Mouse (Mus musculus) heart, embryonic 15.5 days (tissue): ENCODE measurements around the gene Vmn1r14. TPM values are rescaled to one million over a fixed set of nuclear protein-coding genes. Genes with fewer than 3 reads are reported as not detected.
"Not testable (repeated sequence)": the region's sequence is repeated elsewhere in the genome, so short reads cannot be mapped to it uniquely, and the experiment has no call there.

Experiments used
- ATAC-seq: fragments of 200-750 bp; cut with Nextera tagmentation; replicated peaks from 2 replicates; pipeline ENCODE4 v1.8.0; 2017; ENCODE audit warnings: low read depth, moderate TSS enrichment; ENCODE audit not compliant: insufficient number of reproducible peaks, insufficient read depth, low FRiP score
- H3K27ac ChIP-seq: fragments of 300-500 bp; sonication (generic); 2 replicates; pipeline ENCODE4 v1.5.1; 2015; ENCODE audit warnings: mild to moderate bottlenecking, inconsistent platforms
- H3K27me3 ChIP-seq: fragments of 300-500 bp; sonication (generic); 2 replicates; pipeline ENCODE4 v1.6.1; 2015; ENCODE audit warnings: inconsistent platforms
- H3K36me3 ChIP-seq: fragments of 300-500 bp; sonication (generic); 2 replicates; pipeline ENCODE4 v1.6.1; 2015; ENCODE audit warnings: mild to moderate bottlenecking, inconsistent platforms
- H3K4me1 ChIP-seq: fragments of 300-500 bp; sonication (generic); replicated peaks from 2 replicates; pipeline ENCODE4 v1.6.1; 2015; ENCODE audit warnings: inconsistent platforms
- H3K4me2 ChIP-seq: fragments of 300-500 bp; sonication (generic); 2 replicates; pipeline ENCODE4 v1.6.1; 2015; ENCODE audit warnings: inconsistent platforms, mild to moderate bottlenecking, moderate library complexity
- H3K4me3 ChIP-seq: fragments of 300-500 bp; sonication (generic); 2 replicates; pipeline ENCODE4 v1.5.1; 2015; ENCODE audit warnings: mild to moderate bottlenecking, inconsistent platforms
- H3K9ac ChIP-seq: fragments of 300-500 bp; sonication (generic); 2 replicates; pipeline ENCODE4 v1.6.1; 2015; ENCODE audit warnings: mild to moderate bottlenecking, inconsistent platforms
- H3K9me3 ChIP-seq: fragments of 300-500 bp; sonication (generic); replicated peaks from 2 replicates; pipeline ENCODE4 v1.6.1; 2016; ENCODE audit warnings: inconsistent platforms
- WGBS: fragments of 180-500 bp; shearing (Covaris S2); methylation state at CpG from one replicate; pipeline ENCODE4 v1.1.7; 2015; ENCODE audit warnings: mixed read lengths; 5-methylcytosine and 5-hydroxymethylcytosine counted together
- polyA plus RNA-seq: library from polyadenylated mRNA; unstranded; fragments of >200 nt; fragmentation: Nextera tagmentation; extraction: Ambion mirVana; gene quantifications from 2 replicates; pipeline ENCODE4 v1.2.1, GENCODE M21; 2015

Gene Vmn1r14
- not detected in 2 replicates for polyA plus RNA-seq

DNA sequence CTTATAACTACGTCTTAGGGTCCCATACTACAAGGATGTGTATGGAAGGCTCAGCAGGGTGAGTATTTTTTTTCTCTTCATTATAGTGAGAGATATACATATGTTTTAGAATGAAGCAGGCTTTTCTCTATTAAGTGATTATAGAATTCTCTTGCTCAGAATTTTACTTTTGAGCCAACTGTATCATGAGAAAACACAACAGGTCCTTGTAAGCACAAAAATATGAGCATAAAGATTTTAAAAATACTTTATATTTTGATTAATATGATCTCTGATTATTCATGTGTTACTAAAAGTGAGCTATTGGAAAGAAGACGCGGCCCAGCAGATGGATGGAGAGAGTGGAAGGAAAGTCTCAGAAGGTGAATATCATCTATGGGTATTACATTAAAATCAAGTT, at the start of gene Vmn1r14:
Vmn1r14 (plus strand) TSS at position 301 of the 400 bp plus-strand sequence.
- no peak for ATAC-seq
- Histone ChIP-seq H3K4me3 (no peak within 1 kb of the TSS), H3K27ac (no peak within 1 kb of the TSS), H3K27me3 (no peaks in the 10 kb centered on the region), H3K9me3 (no peaks in the 10 kb centered on the region), H3K9ac (no peak within 1 kb of the TSS), H3K36me3 (no peaks in the 10 kb centered on the region), H3K4me2 (no peak within 1 kb of the TSS), H3K4me1 (no peaks in the 10 kb centered on the region)
- 85% methylated on average over 3 of the region's 3 CpGs for WGBS

DNA sequence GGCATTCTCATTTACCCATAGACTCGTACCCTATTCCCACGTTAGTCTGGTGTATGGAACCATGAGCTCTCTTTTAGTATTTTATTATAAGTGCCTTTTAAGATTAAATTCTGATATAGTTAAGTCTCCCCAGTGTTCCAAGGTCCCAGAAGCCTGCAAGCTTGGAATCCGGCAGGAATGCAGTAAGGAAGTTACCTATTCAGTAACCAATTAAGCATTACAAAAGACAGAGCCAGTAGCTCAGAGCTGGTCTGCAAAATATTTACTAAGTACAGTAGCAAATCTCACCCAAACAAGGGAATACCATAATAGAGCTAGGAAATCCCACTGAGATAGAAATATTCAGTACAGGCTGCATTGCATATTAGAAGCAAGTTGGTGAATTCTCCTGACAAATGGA, 41.5 kb upstream of the Vmn1r14 start:
- H3K4me3 ChIP-seq, H3K4me1 ChIP-seq, H3K9ac ChIP-seq, ATAC-seq, H3K9me3 ChIP-seq, H3K27ac ChIP-seq, H3K4me2 ChIP-seq, H3K36me3 ChIP-seq, H3K27me3 ChIP-seq: not testable (repeated sequence)
- WGBS: 63% methylated on average over 3 of the region's 3 CpGs

DNA sequence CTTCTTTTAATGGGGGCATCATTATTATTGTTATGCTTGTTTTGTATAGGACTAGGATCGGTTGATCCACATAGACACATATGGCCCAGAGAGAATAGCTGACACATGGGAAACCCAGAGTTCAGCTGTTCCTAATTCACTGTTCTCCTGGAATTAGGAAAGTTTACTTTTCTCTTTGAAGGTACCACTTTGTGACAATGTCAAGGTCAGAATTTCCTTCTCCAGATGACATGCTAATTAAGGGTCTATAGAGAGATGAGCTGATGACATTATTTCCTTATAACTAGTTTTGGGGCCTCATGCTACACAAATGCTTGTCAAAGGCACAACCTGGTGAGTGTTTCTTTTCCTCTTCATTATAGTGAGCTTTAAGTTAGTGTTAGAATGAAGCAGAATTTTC, 28.5 kb upstream of the Vmn1r14 start, which contains the start of gene Vmn1r13:
Vmn1r13 (plus strand) TSS at position 301 of the 400 bp plus-strand sequence.
- WGBS: 75% methylated on average over 1 of the region's 1 CpGs
- H3K27ac ChIP-seq, H3K4me1 ChIP-seq, H3K27me3 ChIP-seq, H3K4me3 ChIP-seq, ATAC-seq, H3K9me3 ChIP-seq, H3K36me3 ChIP-seq, H3K9ac ChIP-seq, H3K4me2 ChIP-seq: not testable (repeated sequence)

DNA sequence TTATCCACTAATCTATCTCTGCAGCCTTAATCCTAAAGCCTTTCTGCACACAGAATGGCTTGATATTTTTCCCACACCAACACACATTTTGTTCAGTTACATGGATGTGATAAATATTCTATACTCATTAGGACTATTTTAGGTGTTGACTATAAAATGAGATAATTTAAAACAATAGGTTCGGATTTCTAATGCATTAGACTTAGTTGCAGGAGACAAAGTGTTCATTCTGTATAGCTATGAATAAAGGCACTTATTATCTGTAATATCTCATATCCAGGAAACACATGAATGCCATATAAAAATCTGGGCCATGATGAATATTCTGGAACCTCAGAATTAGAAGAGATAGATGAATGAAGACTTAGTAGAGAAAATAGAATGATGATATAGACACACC, 26.2 kb downstream of the Vmn1r14 start, which contains the start of gene Vmn1r15:
Vmn1r15 (plus strand) TSS at position 301 of the 400 bp plus-strand sequence.
- no peak within 1 kb of the TSS for H3K4me3 ChIP-seq
- no peaks in the 10 kb centered on the region for H3K27me3 ChIP-seq
- 63% methylated on average over 1 of the region's 1 CpGs for WGBS
- no peak within 1 kb of the TSS for H3K4me2 ChIP-seq
- no peak within 1 kb of the TSS for H3K27ac ChIP-seq
- no peaks in the 10 kb centered on the region for H3K36me3 ChIP-seq
- no peak within 1 kb of the TSS for H3K9ac ChIP-seq
- ATAC-seq: no peak
- H3K9me3 ChIP-seq: no peaks in the 10 kb centered on the region
- H3K4me1 ChIP-seq: no peaks in the 10 kb centered on the region

DNA sequence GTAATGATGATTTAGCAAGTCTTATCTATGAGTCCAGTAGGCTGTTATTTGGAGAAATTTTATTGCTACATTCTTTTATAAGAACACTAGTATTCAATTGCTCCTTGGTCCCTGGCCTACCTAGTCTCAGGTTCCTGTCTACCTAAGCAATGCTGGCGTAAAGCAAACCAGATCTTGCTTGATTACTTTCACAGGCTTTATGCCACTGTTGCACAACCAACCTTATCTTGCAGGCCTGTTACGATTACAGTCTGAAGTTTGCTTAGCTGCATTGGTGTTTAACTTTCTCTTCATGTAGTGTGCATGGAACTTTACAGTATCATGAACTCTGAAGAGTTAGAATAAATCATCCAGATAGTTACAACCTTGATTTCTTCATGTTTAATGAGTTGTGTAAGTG, 29.5 kb downstream of the Vmn1r14 start:
- 73% methylated on average over 2 of the region's 2 CpGs for WGBS
- Histone ChIP-seq H3K9ac (no peak overlapping the region), H3K4me1 (no peaks in the 10 kb centered on the region), H3K4me2 (no peak overlapping the region), H3K36me3 (no peaks in the 10 kb centered on the region), H3K4me3 (no peak overlapping the region), H3K9me3 (no peaks in the 10 kb centered on the region), H3K27me3 (no peaks in the 10 kb centered on the region), H3K27ac (no peak overlapping the region)
- no peak for ATAC-seq

DNA sequence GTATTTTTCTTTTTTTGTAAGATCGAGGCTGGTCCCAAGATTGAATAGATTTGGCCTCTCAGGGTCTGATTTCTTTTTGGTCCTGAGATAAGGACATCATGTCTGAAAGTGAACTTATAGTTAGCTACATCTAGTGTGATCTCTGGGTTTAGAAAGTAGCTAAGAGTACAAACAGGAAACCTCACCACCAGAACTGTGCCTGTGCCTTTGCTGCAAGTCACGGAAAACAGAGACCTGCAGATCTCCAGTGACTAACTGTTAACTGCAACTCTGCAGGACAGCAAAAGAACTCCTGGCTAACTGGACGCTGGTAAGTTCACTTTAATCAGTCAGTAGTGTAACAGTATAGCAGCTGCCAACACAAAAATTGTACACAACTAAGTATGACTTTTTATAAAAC, 40.4 kb downstream of the Vmn1r14 start:
- H3K9me3 ChIP-seq: no peaks in the 10 kb centered on the region
- H3K27ac ChIP-seq: no peak overlapping the region
- no peaks in the 10 kb centered on the region for H3K27me3 ChIP-seq
- no peaks in the 10 kb centered on the region for H3K36me3 ChIP-seq
- H3K4me2 ChIP-seq: no peak overlapping the region
- no peak for ATAC-seq
- 59% methylated on average over 3 of the region's 3 CpGs for WGBS
- H3K9ac ChIP-seq: no peak overlapping the region
- no peaks in the 10 kb centered on the region for H3K4me1 ChIP-seq
- H3K4me3 ChIP-seq: no peak overlapping the region

DNA sequence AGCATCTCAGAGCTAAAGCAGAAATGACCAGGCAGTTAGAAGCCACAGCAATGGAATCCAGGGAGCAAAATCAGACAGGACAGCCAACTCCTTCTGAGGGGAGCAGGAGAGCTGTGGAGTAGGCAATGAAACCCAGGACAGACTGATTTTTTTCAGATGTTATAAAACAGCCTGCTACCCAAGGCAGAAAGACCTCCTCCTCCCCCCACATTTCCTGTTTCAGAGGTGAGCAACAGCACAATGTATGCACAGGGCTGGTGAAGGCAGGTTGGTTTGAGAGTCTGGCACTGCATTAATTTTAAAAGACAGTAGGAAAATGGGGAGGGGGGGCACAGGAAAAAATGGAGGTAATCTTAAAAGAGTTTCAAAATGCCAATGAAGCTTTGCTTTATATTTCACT, 41.0 kb downstream of the Vmn1r14 start:
- Histone ChIP-seq H3K9me3 (no peaks in the 10 kb centered on the region), H3K27ac (no peak overlapping the region), H3K4me1 (no peaks in the 10 kb centered on the region), H3K27me3 (no peaks in the 10 kb centered on the region), H3K4me3 (no peak overlapping the region), H3K36me3 (no peaks in the 10 kb centered on the region), H3K4me2 (no peak overlapping the region), H3K9ac (no peak overlapping the region)
- no peak for ATAC-seq

DNA sequence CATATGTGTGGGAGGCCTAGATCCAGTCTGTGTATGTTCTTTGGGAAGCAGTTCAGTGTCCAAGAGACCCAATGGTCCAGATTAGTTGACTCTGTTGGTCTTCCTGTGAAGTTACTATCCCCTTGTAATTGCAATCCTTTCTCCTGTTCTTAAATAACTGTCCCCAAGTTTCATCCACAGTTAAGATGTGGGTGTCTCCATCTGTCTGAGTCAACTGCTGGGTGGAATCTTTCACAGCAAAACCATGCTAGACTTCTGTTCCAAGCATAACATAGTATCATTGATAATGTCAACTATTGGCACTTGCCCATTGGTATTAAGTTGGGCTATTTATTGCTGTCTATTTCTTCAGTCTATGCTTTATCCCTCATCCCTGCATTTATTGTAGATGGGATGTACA, 47.5 kb downstream of the Vmn1r14 start:
- H3K4me3 ChIP-seq: no peak overlapping the region
- H3K9me3 ChIP-seq: no peaks in the 10 kb centered on the region
- H3K9ac ChIP-seq: no peak overlapping the region
- H3K36me3 ChIP-seq: no peaks in the 10 kb centered on the region
- no peak for ATAC-seq
- H3K27me3 ChIP-seq: no peaks in the 10 kb centered on the region
- H3K4me1 ChIP-seq: no peaks in the 10 kb centered on the region
- H3K4me2 ChIP-seq: no peak overlapping the region
- no peak overlapping the region for H3K27ac ChIP-seq

Other genes with a start within 250 kb of the Vmn1r14 start
- not detected in 2 replicates for gene Vmn1r6, start 234.4 kb upstream of the Vmn1r14 start, polyA plus RNA-seq
- not detected in 2 replicates for gene Vmn1r7, start 206.4 kb upstream of the Vmn1r14 start, polyA plus RNA-seq
- not detected in 2 replicates for gene Vmn1r8, start 199.4 kb upstream of the Vmn1r14 start, polyA plus RNA-seq
- not detected in 2 replicates for gene Vmn1r9, start 164.9 kb upstream of the Vmn1r14 start, polyA plus RNA-seq
- not detected in 2 replicates for gene Vmn1r10, start 122.2 kb upstream of the Vmn1r14 start, polyA plus RNA-seq
- gene Vmn1r11, start 98.2 kb upstream of the Vmn1r14 start, polyA plus RNA-seq: not detected in 2 replicates
- gene Vmn1r12, start 74.8 kb upstream of the Vmn1r14 start, polyA plus RNA-seq: not detected in 2 replicates
- not detected in 2 replicates for gene Vmn1r13, start 28.4 kb upstream of the Vmn1r14 start, polyA plus RNA-seq
- gene Vmn1r15, start 26.3 kb downstream of the Vmn1r14 start, polyA plus RNA-seq: not detected in 2 replicates
- not detected in 2 replicates for gene Vmn1r16, start 97.8 kb downstream of the Vmn1r14 start, polyA plus RNA-seq
- not detected in 2 replicates for gene Vmn1r17, start 132.0 kb downstream of the Vmn1r14 start, polyA plus RNA-seq
- not detected in 2 replicates for gene Vmn1r18, start 164.1 kb downstream of the Vmn1r14 start, polyA plus RNA-seq
- not detected in 2 replicates for gene Vmn1r19, start 172.1 kb downstream of the Vmn1r14 start, polyA plus RNA-seq
- gene Vmn1r20, start 197.2 kb downstream of the Vmn1r14 start, polyA plus RNA-seq: 0.04 TPM in 1 of 2 replicates, not detected in the other